In the genomic region with DNA sequence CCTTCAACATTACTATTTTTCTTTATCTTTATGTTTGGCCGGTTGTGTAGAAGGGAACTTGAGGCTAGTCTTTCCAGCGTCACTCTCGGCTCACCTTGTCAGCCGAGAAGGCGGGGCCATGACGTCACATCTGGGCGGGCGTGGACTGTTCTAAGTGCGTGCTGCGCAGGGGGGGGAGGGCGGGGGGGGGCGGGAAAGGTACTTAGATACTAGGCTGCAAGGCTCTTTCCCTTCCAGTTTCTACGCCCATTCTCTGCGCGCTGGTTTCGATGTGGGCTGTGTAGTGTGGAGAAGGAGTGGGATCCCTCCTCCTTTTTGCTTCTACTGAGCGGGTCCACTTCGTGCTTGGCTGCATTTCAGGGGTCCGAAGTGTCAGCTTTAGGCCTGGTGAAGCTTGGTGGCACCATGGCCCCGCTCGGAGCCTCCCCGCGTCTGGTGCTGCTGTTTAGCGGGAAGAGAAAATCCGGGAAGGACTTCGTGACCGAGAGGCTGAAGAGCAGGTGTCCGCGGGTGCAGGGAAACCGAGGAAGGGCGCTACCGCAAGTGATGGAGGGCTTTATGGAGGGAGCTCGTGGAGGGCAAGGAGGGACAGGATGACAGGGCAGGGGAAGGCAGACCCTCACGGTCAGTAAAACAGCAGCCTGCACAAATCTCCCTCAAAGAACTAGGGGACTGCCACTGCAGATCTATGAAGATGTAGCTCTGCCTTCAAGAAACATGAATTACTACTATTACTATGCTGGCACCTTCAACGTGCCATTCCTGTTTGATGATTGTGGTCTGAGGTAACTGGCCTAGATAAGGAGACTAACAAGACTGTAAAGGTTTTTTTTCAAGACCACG, we compare ENCODE assay signal across 1 mouse cellular context.
TF ChIP-seq lines count a peak whose summit lies in the region.

No protein-coding gene starts in this region.

TF ChIP-seq in C2C12, 6 proteins besides CTCF, POLR2A, EP300 and RAD21:
- no peak for TF ChIP-seq USF1 (IDR thresholded peaks at IDR 0.05; ENCODE audit: low read depth)
